Mouse (Mus musculus) E14TG2a.4 (cell line): ENCODE measurements around the gene Poc1b.

ENCODE experiments used
- CTCF ChIP-seq: conservative IDR thresholded peaks from 2 replicates; pipeline ENCODE4 v1.5.1; 2014; ENCODE audit warnings: low read length
- NANOG ChIP-seq: IDR thresholded peaks from 2 replicates; pipeline ENCODE4 v1.6.1; 2014; ENCODE audit warnings: borderline replicate concordance, low read length, mixed read lengths
- POU5F1 ChIP-seq: IDR thresholded peaks from 2 replicates; pipeline ENCODE4 v1.6.1; 2014; ENCODE audit warnings: low read length, borderline replicate concordance

GRCm38 (mm10) chr10:99156808-99157207, 50.0 kb downstream of the Poc1b start:
- no peak for TF ChIP-seq CTCF
- no peak for TF ChIP-seq NANOG
- TF ChIP-seq POU5F1: no peak
